ENCODE assay signal across 14 mouse cellular contexts in the genomic region with DNA sequence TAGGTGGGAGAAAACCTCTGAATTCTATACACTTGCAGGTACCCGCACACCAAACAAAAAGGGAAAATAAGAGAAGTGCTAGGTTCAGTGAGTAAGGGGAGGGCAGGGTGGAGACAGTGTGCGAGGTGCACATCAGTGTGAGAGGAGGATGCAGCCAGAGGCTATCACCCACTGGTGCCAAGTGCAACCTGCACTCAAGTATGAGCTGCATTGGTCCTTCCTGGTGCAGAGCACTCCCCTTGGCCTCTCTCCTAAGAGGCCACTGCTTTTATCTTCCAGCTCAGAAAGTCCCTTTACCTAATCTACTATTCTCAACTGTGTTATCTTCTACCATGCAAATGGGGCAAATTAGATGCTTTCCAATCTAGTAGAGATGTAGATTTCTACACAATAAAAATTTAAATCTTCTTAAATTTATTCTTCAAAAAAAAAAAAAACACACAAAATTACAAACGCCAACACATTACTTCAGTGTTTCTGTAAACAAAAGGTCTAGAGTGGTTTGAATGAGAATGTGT.
"Had no signal": no experiment of that assay in that cellular context is flagged by ENCODE, and none has a peak within 500 bp of the region (broad histone marks: within the 10 kb centered on the region; RNA-seq: fewer than 3 reads in every experiment).

No protein-coding gene starts in this region.

- H3K27me3 ChIP-seq: limb, embryonic 12.5 days; lung, embryonic 15.5 days; midbrain, embryonic 12.5 days had no signal

- H3K9me3 ChIP-seq: limb, embryonic 12.5 days; lung, embryonic 15.5 days; midbrain, embryonic 12.5 days had no signal

- DNase-seq: kidney, adult 11 months; kidney, adult 9 months; kidney, postnatal 36 days; layer of hippocampus, adult 9-11 months; lung, postnatal 14 days; right cerebral cortex, adult 18-20 months; thymus, adult 18-20 months; thymus, postnatal 14 days had no signal

- H3K4me3 ChIP-seq: limb, embryonic 12.5 days; lung, embryonic 15.5 days; midbrain, embryonic 12.5 days had no signal

- H3K9ac ChIP-seq: limb, embryonic 12.5 days; lung, embryonic 15.5 days; midbrain, embryonic 12.5 days had no signal

- H3K4me2 ChIP-seq: limb, embryonic 12.5 days; lung, embryonic 15.5 days; midbrain, embryonic 12.5 days had no signal

- ATAC-seq: inflammation-experienced regulatory T-cells, adult 6 months had no signal

- H3K27ac ChIP-seq: kidney, postnatal 0 days; limb, embryonic 12.5 days; lung, embryonic 15.5 days; macrophage; midbrain, embryonic 12.5 days had no signal

- H3K36me3 ChIP-seq: limb, embryonic 12.5 days; lung, embryonic 15.5 days; midbrain, embryonic 12.5 days had no signal
